Mouse (Mus musculus) adrenal gland, postnatal 36 days (tissue): ENCODE measurements around the gene Zfp423. TPM values are rescaled to one million over a fixed set of nuclear protein-coding genes. Genes with fewer than 3 reads are reported as not detected.
A peak's percentile ranks its signal among the peaks of the same experiment; 100 is the strongest.

Source experiments
- DNase-seq, 2 experiments: peaks; one replicate each; pipeline ENCODE4 v3.0.0; 2021; ENCODE audit warnings: mixed read lengths in 1 of 2
- long read RNA-seq, 2 experiments: library from polyadenylated mRNA; stranded (forward); transcript quantifications; one replicate each; pipeline ENCODE4 v2.0.0; 2021; ENCODE audit warnings: borderline sequencing depth in 2 of 2
- total RNA-seq, 2 experiments: library from RNA; stranded (reverse); gene quantifications; 2 replicates each; pipeline ENCODE4 v1.2.3; 2021

The Zfp423 gene
- 10 to 100 TPM; 16.5 to 20.8 TPM for total RNA-seq
- long read RNA-seq, experiment 1, partial matches to known transcripts = 4 of 11 reads
- long read RNA-seq, experiment 1, other reads (novel, unspliced or antisense) = 7 of 11 reads
- long read RNA-seq, experiment 2, full-length matches to known transcripts = 1 of 8 reads
- long read RNA-seq, experiment 2, partial matches to known transcripts = 3 of 8 reads
- long read RNA-seq, experiment 2, other reads (novel, unspliced or antisense) = 4 of 8 reads

DNA sequence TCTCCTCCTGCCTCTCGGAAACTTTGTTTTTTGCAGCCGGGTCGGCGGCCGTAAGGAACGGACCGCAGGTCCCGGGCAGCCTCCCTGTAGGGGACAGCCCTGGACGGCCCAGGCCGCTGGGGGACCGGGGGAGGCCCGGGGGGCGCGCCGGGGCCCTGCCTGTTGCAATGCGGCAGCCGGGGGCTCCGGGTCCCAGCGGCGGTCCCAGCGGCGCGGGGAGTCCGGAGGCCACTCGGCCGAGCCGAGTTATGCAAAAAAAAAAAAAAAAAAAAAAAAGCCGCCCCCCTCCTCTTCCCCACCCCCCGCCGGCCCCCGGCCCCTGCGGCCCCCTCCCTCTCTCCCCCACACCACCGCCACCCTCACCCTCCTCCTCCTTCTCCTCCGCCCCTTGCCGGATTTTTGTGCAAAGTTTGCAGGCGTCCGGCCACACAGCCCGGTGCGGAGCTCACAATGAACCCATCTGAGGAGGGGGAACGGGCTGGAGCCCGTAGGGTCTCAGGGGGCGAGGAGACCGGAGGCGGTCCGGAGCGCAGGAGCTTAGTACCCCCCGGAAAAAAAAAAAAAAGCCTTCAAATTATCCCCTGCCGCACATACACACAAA is at the start of gene Zfp423:
Gene Zfp423, minus strand, starts transcription at position 276 of the 601 bp plus-strand sequence.
- peak; percentile 49 to 65 for DNase-seq

DNA sequence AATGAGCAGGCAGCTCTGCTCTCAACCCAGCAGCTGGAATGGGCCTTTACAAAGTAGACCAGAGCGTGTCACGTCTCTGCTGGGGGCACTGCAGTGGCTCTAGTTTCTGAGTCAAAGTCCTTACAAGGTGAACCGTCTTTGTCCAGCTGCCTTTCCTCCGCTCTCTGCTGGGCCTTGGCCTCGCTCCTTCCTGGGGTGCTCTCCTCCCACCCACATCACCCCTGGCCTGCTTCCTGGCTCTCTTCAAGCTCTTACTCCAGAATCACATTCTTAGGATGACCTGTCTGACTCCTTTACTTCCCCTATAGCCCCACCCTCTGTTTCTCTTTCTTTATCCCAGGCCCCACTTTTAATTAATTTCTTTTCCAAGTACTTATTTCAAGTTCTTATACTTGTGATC is 47.4 kb upstream of the Zfp423 start:
- DNase-seq = peak in 1 of 2 experiments; percentile 34

DNA sequence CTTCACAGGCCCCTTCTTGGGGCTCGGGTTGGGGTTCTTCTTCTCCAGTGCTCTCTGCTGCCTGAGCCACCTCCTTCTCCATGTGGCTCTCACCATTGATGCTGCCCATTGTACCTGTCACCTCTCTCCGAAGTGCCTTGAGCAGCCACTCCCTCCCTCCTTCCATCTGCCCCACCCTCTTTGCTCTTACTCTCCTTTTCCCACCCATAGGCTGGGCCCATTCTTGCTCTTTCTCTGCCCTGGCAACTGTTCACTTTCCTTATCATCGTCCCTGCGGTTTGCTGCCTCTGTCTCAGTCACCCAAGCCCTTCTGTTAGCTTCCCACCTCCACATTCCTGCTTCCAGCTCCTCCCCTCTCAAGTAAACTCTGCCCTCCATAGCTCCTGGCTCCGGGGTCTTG is 25.4 kb upstream of the Zfp423 start:
- no peak for DNase-seq

DNA sequence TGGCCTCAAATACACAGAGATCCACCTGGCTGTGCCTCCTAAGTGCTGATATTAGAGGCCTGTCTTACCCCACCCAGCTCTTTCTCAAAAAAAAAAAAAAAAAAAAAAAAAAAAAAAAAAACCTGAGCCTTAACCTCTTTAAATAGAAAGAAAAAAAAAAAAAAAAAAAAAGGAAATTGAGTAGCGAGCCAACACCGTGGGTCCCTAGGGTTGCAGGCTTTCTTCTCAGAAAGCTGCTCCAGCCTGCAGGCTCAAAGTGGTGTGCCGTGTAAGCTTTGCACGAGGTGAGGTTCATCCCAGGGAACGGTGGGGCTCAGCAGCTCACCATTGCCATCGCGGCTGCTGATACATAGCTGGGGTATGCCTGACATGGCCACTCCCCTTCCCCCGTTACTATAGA is 24.6 kb upstream of the Zfp423 start:
- DNase-seq = no peak

DNA sequence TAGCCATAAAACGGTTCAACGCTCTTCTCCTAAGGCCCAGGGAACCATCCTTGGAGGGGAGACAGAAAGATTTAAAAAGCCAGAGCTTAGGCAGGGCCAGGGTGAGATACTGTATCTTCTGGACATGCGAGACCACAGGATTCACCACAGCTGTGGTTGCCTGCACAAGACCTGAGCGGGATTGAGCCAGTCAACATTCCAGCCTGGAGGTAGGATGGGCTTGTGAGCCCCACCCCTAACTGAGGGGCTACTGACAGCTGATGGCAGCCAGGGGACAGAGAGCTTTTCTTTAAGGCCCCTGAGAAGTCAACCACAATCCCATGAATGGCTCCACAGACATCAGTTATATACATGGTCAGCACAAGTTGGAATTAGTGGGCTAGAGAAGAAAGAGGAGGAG is 23.5 kb upstream of the Zfp423 start:
- no peak for DNase-seq

DNA sequence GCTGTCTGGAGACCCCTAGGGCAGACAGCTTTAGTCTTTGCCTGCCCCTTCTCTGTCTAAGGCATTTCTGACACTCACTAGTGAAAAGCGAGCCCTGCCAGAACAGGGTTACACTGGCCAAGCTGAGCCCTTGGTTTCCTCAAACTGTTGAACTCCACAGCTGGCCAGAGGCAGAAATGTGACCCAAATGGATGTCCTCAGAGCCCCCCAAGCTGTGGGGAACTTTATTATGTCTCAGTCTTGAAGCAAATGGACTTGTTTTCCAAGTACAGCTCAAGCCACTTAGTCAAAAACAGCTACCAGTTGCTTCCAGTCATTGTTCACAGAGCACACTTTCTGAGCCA is 16.0 kb upstream of the Zfp423 start:
- no peak for DNase-seq

DNA sequence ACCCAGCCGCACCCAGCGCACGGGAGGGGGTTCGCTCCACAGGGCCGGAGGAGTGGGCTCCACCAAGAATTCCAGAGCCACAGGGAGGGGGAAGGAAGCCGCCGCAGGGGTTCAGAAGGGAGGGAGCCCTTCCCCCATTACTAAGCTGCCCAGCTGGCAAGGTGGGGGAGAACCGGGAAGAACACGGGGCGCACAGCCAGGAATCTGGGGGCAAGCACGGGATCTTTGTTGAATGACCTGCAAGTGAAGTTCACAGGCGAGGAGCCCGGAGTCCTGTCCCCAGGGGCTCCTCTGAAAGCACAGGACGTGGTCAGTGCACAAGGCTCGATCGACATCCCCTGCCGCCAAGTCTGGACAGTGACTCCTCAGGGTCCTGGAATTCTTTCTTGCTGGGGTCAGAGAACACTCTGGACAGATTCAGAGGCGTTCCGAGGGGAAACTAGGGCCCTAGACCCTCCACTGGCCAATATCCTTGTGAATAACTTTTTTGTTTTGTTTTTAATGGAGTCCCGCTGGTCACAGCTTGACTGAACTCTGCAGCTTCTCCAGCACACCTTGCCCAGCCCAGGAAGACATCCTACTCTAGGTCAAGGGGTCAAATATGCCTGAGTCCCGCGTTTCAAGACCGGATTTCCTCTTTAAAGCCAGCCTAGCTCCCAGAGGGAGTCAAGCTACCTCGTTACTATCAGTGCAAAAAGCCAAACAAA is 15.5 kb upstream of the Zfp423 start:
- DNase-seq = peak in 1 of 2 experiments; percentile 64

DNA sequence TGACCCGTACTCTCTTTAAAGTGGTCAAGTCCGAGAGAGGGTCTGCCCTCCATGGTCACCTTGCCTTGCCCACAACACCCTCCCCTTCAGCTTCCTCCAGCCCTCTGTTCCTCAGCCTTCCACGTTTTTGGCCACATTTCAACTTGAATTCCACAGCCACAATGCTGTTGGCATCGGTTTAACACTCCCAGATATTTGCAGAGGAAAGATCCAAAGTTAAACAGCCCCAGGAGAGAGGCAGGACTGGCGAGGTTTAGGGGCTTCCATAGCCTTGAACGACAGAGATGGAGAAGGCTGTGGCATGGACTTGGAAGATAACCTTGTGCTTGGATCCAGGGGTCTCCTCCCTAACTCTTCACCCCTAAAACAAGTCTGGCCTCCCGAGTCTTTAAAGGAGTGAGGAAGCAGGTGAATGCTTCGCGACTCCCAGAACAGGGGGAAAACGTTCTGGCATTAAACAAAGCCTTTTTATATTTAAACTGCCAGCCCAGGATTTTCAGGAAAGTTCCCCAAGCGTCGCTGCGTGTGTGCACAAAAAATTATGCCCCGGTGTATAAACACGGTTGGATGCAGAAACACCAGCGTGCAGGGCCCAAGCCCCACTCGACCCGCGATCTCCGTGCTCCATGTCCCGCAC is 14.8 kb upstream of the Zfp423 start:
- peak in 1 of 2 experiments; percentile 19 for DNase-seq

DNA sequence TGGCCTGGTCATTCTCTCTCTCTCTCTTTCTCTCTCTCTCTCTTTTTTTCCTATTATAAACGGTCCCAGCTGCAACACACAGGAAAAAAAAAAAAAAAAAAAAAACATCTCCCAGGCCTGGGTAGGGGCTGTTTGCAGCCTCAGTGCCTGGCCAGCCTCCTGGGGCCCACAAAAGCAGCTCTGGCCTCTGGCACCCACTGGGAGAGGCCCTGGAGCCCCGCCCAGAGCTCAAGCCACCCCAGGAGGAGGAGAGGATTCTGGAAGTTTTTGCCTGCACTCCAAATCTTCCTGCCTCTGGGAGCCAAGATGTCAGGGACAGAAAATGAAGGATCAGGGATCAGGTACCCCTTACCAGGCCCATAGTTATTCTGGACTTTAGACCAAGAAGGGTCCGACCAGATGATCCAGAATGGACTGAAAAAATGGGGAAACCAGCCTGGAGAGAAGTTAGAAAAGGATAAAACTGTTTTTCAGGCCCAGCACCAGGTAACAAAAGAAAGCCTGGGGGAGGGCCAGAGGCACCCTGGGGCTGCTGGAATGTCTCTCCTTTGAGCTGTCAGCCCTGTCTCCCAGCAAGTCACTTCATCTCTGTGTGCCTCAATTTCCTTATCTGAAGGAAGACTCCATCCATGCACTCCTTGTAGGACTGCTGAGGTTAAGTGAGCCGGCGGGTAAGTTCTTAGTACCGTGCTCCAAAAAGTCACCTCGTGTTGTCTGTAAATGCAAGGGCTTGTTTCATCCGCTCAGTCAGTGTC is 8.6 kb upstream of the Zfp423 start:
- no peak for DNase-seq

DNA sequence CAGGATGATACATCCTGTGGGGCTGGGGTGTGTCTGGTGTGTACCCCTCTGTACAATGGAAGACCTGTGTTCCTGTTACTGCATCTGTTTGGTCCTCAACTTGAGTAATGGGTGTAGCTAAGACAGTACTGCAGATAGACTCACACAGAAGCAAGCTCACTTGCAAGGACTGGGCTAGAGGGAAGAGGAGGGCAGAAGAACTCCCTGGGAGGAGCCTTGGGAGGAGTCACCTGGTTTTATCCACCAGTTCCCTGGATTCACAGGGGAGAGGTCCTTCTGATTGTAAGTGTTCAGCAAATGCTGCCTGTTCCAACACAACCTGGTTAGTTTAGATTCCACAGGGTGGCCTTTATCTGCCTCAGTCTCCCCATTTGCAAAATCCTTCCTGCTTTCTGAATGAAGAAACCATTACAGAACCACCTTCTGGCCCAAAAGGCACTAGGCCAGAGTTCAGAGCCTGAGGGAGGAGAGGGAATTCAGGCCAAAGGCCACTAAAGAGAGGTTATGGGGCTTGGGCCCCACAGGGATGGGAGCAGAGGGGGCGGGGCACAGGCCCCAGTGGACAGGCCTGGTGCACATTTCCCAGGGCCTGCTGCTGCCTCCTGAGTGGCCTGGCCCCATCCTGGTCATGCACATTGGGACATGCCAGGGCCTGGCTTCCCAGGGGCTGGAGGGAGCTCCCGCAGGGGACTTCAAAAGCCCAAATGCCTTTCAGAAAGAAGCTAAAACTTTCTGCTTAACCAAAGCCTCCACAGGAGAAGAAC is 7.8 kb upstream of the Zfp423 start:
- peak in 1 of 2 experiments; percentile 66 for DNase-seq

DNA sequence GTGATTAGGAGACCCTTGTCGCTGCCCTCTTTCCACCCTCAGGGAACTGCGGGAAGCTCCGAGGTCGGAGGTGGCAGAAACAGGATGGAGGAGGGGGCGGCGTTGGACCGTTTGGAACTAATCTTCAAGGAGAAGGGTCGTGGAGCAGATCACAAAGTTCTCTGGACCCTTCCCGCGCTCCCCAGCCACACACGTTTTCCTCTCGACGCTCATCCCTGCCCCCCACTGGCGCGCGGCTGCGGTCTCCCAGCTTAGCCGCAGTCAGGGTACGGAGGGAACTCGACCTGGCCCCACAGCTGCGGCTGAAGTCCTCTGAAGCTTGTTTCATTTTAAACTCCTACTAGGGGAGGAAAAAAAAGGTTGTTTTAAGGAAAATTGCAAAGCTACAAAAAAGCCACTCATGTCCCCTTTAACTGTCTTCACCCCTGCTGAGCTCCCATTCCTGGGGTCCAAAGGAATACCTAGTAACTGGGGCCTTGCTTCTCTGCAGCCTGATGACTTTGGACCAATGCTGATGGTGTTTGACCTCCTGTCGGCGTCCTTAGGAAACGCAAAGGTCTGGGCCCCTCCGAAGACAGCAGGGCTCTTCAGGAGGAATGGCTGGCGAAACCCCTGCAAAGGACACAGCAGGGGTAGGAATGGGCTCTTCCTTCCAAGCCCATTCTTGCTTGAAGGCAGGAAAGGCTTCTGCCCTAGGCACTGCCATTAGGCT is 3.3 kb upstream of the Zfp423 start:
- DNase-seq = peak in 1 of 2 experiments; percentile 23

DNA sequence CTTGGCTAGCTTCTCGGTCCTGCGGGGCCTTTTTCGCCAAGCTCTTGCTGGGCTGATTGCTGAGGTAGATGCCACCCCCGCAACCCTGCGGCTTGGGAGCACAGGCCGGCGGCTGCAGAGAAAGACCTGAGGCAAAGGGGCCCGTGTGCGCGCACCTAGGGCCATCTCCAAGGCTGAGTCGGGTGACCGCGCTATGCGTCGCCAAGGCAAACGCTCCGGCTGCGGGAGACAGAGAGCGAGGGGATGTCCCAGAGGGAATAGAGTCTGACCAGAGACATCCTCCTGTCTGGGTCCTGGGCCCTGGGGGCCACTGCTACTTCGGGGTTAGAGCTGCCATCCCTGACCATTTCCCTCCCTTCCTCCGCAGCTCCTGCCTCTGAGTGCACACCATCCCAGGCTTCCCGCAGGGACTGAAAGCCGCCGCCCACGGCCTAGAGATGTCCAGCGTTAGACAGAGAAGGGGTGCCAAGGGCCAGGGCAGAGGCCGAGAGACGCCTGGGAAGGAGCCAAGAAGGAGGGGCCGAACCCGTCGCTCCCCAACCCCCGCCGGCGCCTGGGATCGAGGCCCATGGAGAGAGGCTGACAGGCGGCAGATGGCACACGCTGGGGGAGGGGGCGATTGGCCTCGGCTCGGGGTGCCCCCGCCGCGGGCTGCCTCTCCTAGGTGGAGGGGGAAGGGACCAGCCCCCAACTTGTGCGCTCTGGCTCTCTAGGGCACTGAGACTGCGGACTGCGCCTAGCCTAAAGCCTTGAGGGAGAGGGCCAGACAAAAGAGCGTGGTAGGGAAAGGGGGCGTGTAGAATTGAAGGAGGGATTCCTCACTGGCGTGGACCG is 2.5 kb upstream of the Zfp423 start:
- DNase-seq = peak; percentile 74 to 82

DNA sequence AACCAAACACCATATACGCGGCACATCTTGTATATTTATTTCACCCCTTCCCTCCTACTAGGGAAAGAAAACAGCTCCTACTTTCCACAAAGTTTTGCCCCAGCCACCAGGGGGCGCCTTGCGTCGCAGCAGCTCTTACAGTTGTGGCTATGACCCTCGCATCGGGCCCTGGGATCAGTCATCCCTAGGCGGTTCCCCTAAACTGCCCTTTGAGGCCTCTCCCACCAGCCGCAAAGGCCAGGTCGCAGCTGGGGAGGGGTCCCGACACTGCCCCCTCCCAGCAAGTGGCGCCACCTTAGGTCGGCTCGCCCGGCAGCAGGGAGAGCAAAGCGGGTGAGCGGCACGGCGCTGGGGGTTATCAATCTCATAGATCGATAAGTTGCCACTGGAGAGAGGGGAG is 1.7 kb upstream of the Zfp423 start:
- DNase-seq = peak; percentile 73 to 85

DNA sequence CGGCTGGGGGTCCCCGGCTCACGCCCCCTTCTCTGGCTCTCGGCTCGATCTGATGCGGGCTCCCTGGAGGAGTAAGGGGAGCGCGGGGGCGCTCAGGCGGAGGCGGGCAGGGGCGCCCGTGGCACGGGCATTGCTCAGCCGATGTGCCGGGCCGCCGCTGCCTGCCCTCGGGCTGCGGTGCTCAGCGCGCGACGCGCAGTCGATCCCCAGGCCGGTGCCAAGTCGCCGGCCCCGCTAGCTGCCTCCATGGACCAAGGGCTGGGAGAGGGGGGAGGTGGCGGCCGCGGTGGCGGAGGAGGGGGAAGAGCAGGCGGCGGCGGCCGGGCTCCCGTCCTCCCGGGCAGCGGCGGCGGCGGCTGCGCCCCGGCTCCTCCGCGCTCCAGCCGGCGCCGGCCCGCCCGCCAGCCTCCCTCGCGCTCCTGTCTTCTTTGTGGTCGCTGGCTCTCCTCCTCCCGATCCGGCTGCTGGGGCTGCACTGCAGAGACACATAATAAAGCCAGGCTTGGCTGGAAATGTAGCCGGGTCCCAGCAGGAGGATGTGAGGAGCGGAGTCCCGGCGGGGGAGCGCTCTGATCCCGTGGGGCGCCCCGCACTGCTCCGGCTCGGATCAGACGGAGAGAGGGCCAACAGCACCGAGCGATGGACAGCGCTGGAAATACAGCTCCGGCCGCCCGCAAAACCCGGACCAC is 810 bp upstream of the Zfp423 start:
- peak; percentile 89 to 91 for DNase-seq

DNA sequence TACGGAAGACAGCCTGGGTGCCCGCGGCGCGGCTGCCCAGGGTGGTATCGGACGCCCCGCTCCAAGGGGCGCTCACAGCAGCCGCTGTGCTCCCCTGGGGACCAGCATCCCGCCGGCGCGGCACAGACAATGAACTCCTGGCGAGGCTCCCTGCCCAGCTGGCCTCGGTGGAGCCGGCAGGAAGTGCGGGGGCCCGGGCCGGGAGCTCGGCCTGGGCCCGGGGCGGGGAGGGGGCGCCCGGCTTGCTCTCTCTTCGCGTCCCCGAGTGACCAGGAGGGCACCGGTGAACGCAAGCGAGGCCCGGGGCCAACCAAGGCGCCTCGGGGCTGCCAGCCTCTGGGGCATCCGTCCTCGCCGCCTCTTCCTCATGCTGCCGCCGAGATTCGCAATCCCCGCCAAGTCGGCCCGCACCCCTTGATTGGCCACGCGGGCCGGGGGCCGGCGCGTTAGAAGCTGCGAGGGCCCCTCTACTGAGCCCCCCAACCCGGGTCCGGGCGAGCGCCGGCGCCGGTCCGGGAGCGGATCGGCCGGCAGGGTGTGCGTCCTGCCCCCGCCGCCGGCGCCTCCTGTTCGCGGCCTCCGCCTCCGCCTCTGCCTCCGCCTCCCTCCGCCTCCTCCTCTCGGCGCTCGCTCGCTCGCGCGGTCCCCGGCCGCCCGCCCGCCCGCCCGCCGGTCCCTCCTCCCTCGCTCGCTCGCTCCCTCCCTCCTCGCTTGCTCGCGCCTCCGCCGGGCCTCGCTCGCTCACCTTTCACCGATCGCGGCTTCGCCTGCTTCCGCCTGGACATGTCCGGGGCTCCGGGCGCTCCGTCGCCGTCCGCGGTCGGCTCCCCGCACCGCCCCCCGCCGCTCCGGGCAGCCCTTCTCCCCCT is 710 bp downstream of the Zfp423 start:
- peak; percentile 85 to 91 for DNase-seq

DNA sequence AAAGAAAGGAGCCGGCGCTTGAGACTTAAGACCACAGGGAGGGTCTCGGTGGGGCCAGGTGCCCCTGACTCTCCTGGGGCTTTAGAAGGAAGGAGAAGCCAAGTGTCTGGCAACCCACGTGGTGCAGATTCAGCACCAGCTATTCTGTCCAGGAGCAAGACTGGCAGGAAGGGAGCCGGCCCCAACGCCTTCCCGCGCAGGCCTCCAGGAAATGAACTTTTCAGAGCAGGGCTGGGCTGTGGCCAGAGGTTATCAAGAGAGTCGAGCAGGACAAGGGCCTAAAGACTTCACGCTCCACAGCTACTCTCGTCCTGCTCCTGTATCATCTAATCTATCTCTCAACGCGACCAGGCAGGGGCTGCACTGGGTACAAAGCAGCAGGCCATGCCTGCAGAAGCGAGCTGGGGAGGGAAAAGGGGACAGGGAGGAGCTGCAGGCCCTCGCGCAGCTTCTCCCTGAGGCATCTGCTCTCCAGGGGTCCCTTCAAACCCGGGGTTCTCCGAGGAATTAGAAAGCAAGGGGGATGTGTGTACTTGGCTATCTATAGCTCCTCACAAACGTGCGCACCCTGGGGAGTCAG is 1.4 kb downstream of the Zfp423 start:
- peak; percentile 68 to 76 for DNase-seq

DNA sequence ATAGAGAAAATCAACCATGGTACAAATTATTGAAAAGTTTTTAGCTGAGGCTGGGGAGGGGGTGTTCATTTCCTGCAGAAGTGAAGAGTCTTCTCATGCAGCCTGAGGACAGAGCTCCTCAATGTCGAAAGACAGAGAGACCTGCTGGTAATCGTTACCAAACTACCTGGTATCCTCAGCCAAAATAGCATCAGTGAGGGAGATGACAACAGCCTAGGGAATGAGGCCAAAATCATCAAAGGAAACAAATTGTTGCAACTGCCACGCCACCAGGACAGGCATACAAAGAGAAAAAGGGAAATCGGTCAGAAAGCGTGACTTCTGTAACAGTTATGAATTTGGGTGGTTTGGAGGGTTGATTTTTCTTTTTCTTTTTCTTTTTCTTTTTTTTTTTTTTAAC is 3.4 kb downstream of the Zfp423 start:
- DNase-seq = no peak

DNA sequence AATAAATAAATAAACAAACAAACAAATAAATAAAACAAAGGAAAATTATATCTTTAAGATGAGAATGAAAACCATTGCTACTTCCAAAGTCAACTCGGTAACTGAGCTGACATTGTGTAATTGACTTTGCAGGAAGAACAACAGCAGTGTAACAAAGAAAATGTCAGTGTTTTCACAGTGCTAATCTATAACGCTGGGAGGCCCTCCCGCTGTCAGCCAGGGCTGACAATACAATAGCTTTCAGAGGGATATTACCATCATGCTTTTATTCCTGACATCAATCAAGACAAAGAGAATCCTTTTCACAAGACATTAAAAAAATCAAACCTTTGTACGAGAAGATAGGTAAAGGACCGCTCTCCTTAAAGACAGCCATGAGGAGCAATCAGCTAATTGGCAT is 5.9 kb downstream of the Zfp423 start:
- DNase-seq = no peak
